Mouse (Mus musculus): ENCODE measurements around the gene Olfr69.

DNA sequence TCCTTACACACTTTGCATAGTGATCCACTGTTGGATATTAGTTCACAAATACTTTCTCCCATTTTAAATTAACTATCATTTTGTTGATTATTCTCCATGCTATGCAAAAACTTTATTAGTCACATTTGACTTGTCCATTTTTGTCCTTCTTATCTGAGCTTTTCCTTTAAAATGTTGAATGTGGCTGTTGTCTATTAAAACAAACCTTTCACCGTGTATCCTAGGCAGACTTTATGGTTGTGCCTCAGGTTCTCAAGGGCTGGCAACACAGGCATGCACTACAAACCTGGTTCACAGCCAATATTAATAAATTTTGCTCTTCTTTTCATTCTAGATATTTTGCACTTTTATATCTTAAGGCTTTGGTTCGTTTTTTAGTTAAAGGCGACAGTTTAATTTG, 39.4 kb upstream of the Olfr69 start:
- no peak for TF ChIP-seq CTCF (IDR thresholded peaks at IDR 0.05; ENCODE audit: control insufficient read depth, insufficient read depth, insufficient replicate concordance, low read depth, low read length)
- TF ChIP-seq POLR2A (IDR thresholded peaks at IDR 0.05; ENCODE audit: control insufficient read depth, low read depth, low read length): no peak
